Mouse (Mus musculus) limb, embryonic 11.5 days (tissue): ENCODE data around the gene Ralbp1. TPM values are rescaled to one million over a fixed set of nuclear protein-coding genes. Genes with fewer than 3 reads are reported as not detected.

ENCODE experiments used
- ATAC-seq: fragments of 200-750 bp; cut with Nextera tagmentation; 2 replicates; pipeline ENCODE4 v1.8.0; 2017; ENCODE audit warnings: low read depth; ENCODE audit not compliant: insufficient number of reproducible peaks, low FRiP score, low TSS enrichment
- DNase-seq: peaks from one replicate; pipeline ENCODE4 v3.0.0-alpha.2; 2015; ENCODE audit warnings: low spot score
- H3K27ac ChIP-seq: fragments of 300-500 bp; sonication (generic); replicated peaks from 2 replicates; pipeline ENCODE4 v1.5.1; 2014; ENCODE audit warnings: low read depth, mild to moderate bottlenecking, low read length
- H3K27me3 ChIP-seq: fragments of 300-500 bp; sonication (generic); 2 replicates; pipeline ENCODE4 v1.6.1; 2014; ENCODE audit warnings: mild to moderate bottlenecking, low read length, mixed read lengths; ENCODE audit not compliant: control insufficient read depth, insufficient read depth
- H3K36me3 ChIP-seq: fragments of 300-500 bp; sonication (generic); 2 replicates; pipeline ENCODE4 v1.6.1; 2014; ENCODE audit warnings: mild to moderate bottlenecking, low read length, moderate library complexity, mixed read lengths; ENCODE audit not compliant: control insufficient read depth, insufficient read depth
- H3K4me1 ChIP-seq: fragments of 300-500 bp; sonication (generic); 2 replicates; pipeline ENCODE4 v1.6.1; 2014; ENCODE audit warnings: low read length, mixed read lengths; ENCODE audit not compliant: control insufficient read depth, insufficient read depth
- H3K4me2 ChIP-seq: fragments of 300-500 bp; sonication (generic); 2 replicates; pipeline ENCODE4 v1.6.1; 2014; ENCODE audit warnings: low read depth, mild to moderate bottlenecking, moderate library complexity; ENCODE audit not compliant: severe bottlenecking
- H3K4me3 ChIP-seq: fragments of 300-500 bp; sonication (generic); 2 replicates; pipeline ENCODE4 v1.5.1; 2014; ENCODE audit warnings: low read depth, low read length
- H3K9ac ChIP-seq: fragments of 300-500 bp; sonication (generic); 2 replicates; pipeline ENCODE4 v1.6.1; 2014; ENCODE audit warnings: mild to moderate bottlenecking, low read length
- H3K9me3 ChIP-seq: fragments of 300-500 bp; sonication (generic); 2 replicates; pipeline ENCODE4 v1.6.1; 2016; ENCODE audit warnings: low read length; ENCODE audit not compliant: control insufficient read depth
- WGBS: fragments of 180-500 bp; shearing (Covaris S2); extraction: QIAGEN DNeasy Blood & Tissue Kit; methylation state at CpG from one replicate; pipeline ENCODE4 v1.1.7; 2014; 5-methylcytosine and 5-hydroxymethylcytosine counted together
- polyA plus RNA-seq: library from polyadenylated mRNA; unstranded; fragments of >200 nt; fragmentation: Nextera tagmentation; extraction: Ambion mirVana; gene quantifications from 2 replicates; pipeline ENCODE4 v1.2.1, GENCODE M21; 2014

Gene Ralbp1
- polyA plus RNA-seq, 1 experiment from 2014 or later, result 55.2 TPM

- no peaks in the 10 kb centered on the region for H3K27me3 ChIP-seq
- H3K9ac ChIP-seq, result no peak overlapping the region
- no peak for ATAC-seq
- no peaks in the 10 kb centered on the region for H3K9me3 ChIP-seq
- peak; percentile 85 for DNase-seq
- H3K4me3 ChIP-seq, result no peak overlapping the region
- H3K4me2 ChIP-seq, result no peak overlapping the region
- H3K27ac ChIP-seq, result no peak overlapping the region
- WGBS, result 44% methylated on average over 4 of the region's 4 CpGs
- H3K36me3 ChIP-seq, result no peaks in the 10 kb centered on the region
- 0 out of 2 replicates have a peak, but pooled peaks cover 5% of the 10 kb centered on the region for H3K4me1 ChIP-seq
Measured at GRCm38 (mm10) chr17:65870146-65870545, 15.5 kb downstream of the Ralbp1 start.

DNA sequence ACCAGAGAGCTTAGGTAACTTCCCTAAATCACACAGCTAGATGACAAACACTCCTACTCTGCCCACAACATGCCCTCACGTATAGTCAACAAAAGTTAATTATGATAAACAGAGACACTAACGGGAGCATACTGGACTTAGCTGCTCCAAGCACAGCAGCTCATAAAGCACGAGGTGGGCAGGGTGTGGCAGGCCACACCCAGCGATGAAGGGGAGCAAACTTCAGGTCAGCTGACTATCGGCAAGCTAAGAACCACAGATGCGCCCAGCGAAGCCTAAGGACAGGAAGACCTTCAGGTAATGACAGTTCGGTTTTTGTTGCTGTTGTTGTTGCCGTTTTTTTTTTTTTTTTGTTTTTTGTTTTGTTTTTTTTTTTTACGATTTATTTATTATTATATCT, 15.9 kb downstream of the Ralbp1 start:
- Histone ChIP-seq H3K27me3 (no peaks in the 10 kb centered on the region), H3K36me3 (no peaks in the 10 kb centered on the region), H3K27ac (no peak overlapping the region), H3K4me1 (0 out of 2 replicates have a peak, but pooled peaks cover 5% of the 10 kb centered on the region), H3K9me3 (no peaks in the 10 kb centered on the region), H3K9ac (no peak overlapping the region), H3K4me2 (no peak overlapping the region), H3K4me3 (no peak overlapping the region)
- DNase-seq (no peak), ATAC-seq (no peak)
- WGBS, result 89% methylated on average over 10 of the region's 10 CpGs

GRCm38 (mm10) chr17:65867996-65868395, 17.6 kb downstream of the Ralbp1 start:
- ATAC-seq (no peak), DNase-seq (no peak)
- 86% methylated on average over 5 of the region's 5 CpGs for WGBS
- Histone ChIP-seq H3K9me3 (no peaks in the 10 kb centered on the region), H3K27ac (no peak overlapping the region), H3K27me3 (no peaks in the 10 kb centered on the region), H3K4me3 (no peak overlapping the region), H3K4me2 (no peak overlapping the region), H3K4me1 (0 out of 2 replicates have a peak, but pooled peaks cover 5% of the 10 kb centered on the region), H3K9ac (no peak overlapping the region), H3K36me3 (peaks cover 4% of the 10 kb centered on the region; the same call in 1 of the 2 replicates)

DNA sequence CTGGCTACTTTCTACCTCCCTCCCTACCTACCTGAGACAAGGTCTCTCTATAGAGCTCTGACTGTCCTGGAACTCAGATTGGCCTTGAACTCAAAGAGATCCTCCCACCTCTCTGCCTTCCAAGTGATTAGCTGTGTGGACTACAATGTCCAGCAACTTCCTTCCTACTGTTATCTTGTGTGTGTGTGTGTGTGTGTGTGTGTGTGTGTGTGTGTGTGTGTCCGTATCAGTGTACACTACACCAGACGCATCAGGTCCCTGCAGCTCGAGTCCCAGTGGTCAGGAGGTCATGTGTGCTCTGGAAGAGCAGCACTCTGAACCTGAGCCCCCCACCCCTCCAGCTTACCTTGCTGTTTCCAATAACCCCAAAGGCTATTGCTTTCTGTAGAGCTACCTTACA, 19.4 kb downstream of the Ralbp1 start:
- whole genome bisulfite sequencing, result 84% methylated on average over 3 of the region's 3 CpGs
- ATAC-seq (no peak), DNase-seq (no peak)
- peaks cover 4% of the 10 kb centered on the region; the same call in 1 of the 2 replicates for H3K36me3 ChIP-seq
- H3K4me2 ChIP-seq, result no peak overlapping the region
- no peak overlapping the region for H3K4me3 ChIP-seq
- H3K27me3 ChIP-seq, result no peaks in the 10 kb centered on the region
- no peak overlapping the region for H3K27ac ChIP-seq
- no peaks in the 10 kb centered on the region for H3K9me3 ChIP-seq
- no peak overlapping the region for H3K9ac ChIP-seq
- H3K4me1 ChIP-seq, result no peaks in the 10 kb centered on the region

DNA sequence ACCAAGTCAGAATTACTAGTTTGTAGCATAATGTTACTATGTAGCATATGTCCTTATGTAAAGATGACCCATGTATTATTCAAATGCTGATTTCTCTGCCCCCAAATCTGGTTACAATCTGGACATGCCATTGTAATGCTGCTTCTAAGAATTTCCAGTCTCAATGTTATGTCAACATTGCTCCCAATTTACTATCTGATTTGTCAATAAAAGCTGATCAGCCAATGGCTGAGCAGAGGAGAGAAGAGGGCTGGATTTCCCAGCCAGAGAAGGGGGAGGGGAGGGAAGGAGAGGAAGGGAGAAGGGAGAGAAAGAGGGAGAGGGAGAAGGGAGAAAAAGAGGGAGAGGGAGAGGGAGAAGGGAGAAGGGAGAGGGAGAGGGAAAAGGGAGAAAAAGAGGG, 20.3 kb downstream of the Ralbp1 start:
- DNase-seq, result no peak
- no peaks in the 10 kb centered on the region for H3K27me3 ChIP-seq

GRCm38 (mm10) chr17:65864742-65865141, 20.9 kb downstream of the Ralbp1 start:
- Histone ChIP-seq H3K4me3 (no peak overlapping the region), H3K4me1 (no peaks in the 10 kb centered on the region), H3K27ac (no peak overlapping the region), H3K4me2 (no peak overlapping the region), H3K9ac (no peak overlapping the region), H3K9me3 (no peaks in the 10 kb centered on the region), H3K36me3 (peaks cover 4% of the 10 kb centered on the region; the same call in 1 of the 2 replicates), H3K27me3 (no peaks in the 10 kb centered on the region)
- ATAC-seq, result no peak
- DNase-seq, result no peak
- 49% methylated on average over 4 of the region's 4 CpGs for WGBS

More for the DNA sequence above, 20.3 kb downstream of the Ralbp1 start:
- H3K36me3 ChIP-seq, result peaks cover 4% of the 10 kb centered on the region; the same call in 1 of the 2 replicates
- no peak overlapping the region for H3K4me3 ChIP-seq
- no peak overlapping the region for H3K4me2 ChIP-seq
- no peaks in the 10 kb centered on the region for H3K9me3 ChIP-seq
- no peak overlapping the region for H3K9ac ChIP-seq
- ATAC-seq, result no peak
- no peaks in the 10 kb centered on the region for H3K4me1 ChIP-seq
- no peak overlapping the region for H3K27ac ChIP-seq

- Histone ChIP-seq H3K4me1 (no peaks in the 10 kb centered on the region), H3K36me3 (peaks cover 4% of the 10 kb centered on the region; the same call in 1 of the 2 replicates), H3K4me2 (no peak overlapping the region), H3K4me3 (no peak overlapping the region), H3K9ac (no peak overlapping the region), H3K27ac (no peak overlapping the region), H3K9me3 (no peaks in the 10 kb centered on the region), H3K27me3 (no peaks in the 10 kb centered on the region)
- no peak for DNase-seq
- no peak for ATAC-seq
- 94% methylated on average over 12 of the region's 12 CpGs for WGBS
Measured at GRCm38 (mm10) chr17:65863830-65864229, 21.8 kb downstream of the Ralbp1 start.

- 60% methylated on average over 4 of the region's 4 CpGs for WGBS
- Histone ChIP-seq H3K4me2 (no peak overlapping the region), H3K4me1 (no peaks in the 10 kb centered on the region), H3K36me3 (peaks cover 4% of the 10 kb centered on the region; the same call in 1 of the 2 replicates), H3K4me3 (no peak overlapping the region), H3K27ac (no peak overlapping the region), H3K27me3 (no peaks in the 10 kb centered on the region), H3K9me3 (no peaks in the 10 kb centered on the region), H3K9ac (no peak overlapping the region)
- ATAC-seq, result no peak
- peak; percentile 54 for DNase-seq
Measured at GRCm38 (mm10) chr17:65862579-65862978, 23.0 kb downstream of the Ralbp1 start.

DNA sequence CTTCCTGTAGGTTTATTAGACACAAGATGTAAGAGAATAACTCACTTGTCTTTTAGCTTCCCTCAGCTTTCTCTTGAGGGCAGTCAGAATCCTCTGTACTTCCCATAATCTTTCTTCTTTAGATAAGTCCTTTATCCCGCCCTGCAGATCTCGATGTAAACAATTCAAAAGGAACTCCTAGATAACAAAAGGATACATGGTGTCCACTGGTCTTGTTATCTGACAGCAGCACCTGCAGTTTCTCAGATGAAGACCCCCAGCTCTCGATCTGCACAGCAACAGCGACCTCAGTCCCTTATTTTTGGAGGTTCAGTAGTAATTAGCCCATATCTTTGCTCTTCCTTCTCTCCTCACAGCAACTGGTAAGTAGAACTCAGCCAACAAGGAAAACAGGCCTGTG, 28.0 kb downstream of the Ralbp1 start:
- 83% methylated on average over 4 of the region's 4 CpGs for WGBS
- H3K4me2 ChIP-seq, result no peak overlapping the region
- H3K9ac ChIP-seq, result no peak overlapping the region
- H3K4me3 ChIP-seq, result no peak overlapping the region
- no peak for DNase-seq
- H3K27me3 ChIP-seq, result no peaks in the 10 kb centered on the region
- no peaks in the 10 kb centered on the region for H3K9me3 ChIP-seq
- peaks cover 9% of the 10 kb centered on the region; the same call in 1 of the 2 replicates for H3K36me3 ChIP-seq
- H3K27ac ChIP-seq, result no peak overlapping the region
- no peak for ATAC-seq
- no peaks in the 10 kb centered on the region for H3K4me1 ChIP-seq
